Mouse (Mus musculus): ENCODE measurements around the gene Txndc2. TPM values are rescaled to one million over a fixed set of nuclear protein-coding genes. Genes with fewer than 3 reads are reported as not detected.

Txndc2 gene
- 0.10 TPM in 1 of 2 replicates, not detected in the other for polyA plus RNA-seq (2014; fragmentation: Nextera tagmentation; extraction: Ambion mirVana)

GRCm38 (mm10) chr17:65641734-65642218 is at the start of gene Txndc2:
Gene Txndc2, minus strand, starts transcription at chr17:65642168.
- H3K27ac ChIP-seq (ENCODE audit: low read depth, low read length) = no peak within 1 kb of the TSS
- H3K4me3 ChIP-seq (ENCODE audit: low read depth, low read length) = no peak within 1 kb of the TSS
- H3K4me1 ChIP-seq (replicated peaks; ENCODE audit: control insufficient read depth, insufficient read depth, low read length) = no peaks in the 10 kb centered on the region
- H3K9me3 ChIP-seq (ENCODE audit: control insufficient read depth, low read length) = no peaks in the 10 kb centered on the region
- no peak for DNase-seq (ENCODE audit: low spot score)
- 87% methylated on average over 11 of the region's 11 CpGs for WGBS
- no peaks in the 10 kb centered on the region for H3K27me3 ChIP-seq (ENCODE audit: control insufficient read depth, insufficient read depth, low read length)
- no peak for ATAC-seq (ENCODE audit: low FRiP score)
- no peaks in the 10 kb centered on the region for H3K36me3 ChIP-seq (ENCODE audit: control insufficient read depth, insufficient read depth, low read length)
- H3K9ac ChIP-seq (ENCODE audit: low read depth, low read length) = no peak within 1 kb of the TSS
- H3K4me2 ChIP-seq (replicated peaks; ENCODE audit: low read depth, low read length) = no peak within 1 kb of the TSS

- Histone ChIP-seq H3K4me3 (ENCODE audit: low read depth, low read length) (no peak overlapping the region), H3K27ac (ENCODE audit: low read depth, low read length) (no peak overlapping the region), H3K9me3 (ENCODE audit: control insufficient read depth, low read length) (no peaks in the 10 kb centered on the region), H3K9ac (ENCODE audit: low read depth, low read length) (no peak overlapping the region), H3K36me3 (ENCODE audit: control insufficient read depth, insufficient read depth, low read length) (no peaks in the 10 kb centered on the region), H3K27me3 (ENCODE audit: control insufficient read depth, insufficient read depth, low read length) (no peaks in the 10 kb centered on the region), H3K4me2 (replicated peaks; ENCODE audit: low read depth, low read length) (no peak overlapping the region), H3K4me1 (replicated peaks; ENCODE audit: control insufficient read depth, insufficient read depth, low read length) (no peaks in the 10 kb centered on the region)
- DNase-seq (ENCODE audit: low spot score) = no peak
- 81% methylated on average over 2 of the region's 2 CpGs for WGBS
- no peak for ATAC-seq (ENCODE audit: low FRiP score)
Measured at GRCm38 (mm10) chr17:65683731-65684130, 41.8 kb upstream of the Txndc2 start.

GRCm38 (mm10) chr17:65683316-65683715 is 41.3 kb upstream of the Txndc2 start:
- no peaks in the 10 kb centered on the region for H3K36me3 ChIP-seq (ENCODE audit: control insufficient read depth, insufficient read depth, low read length)
- H3K27me3 ChIP-seq (ENCODE audit: control insufficient read depth, insufficient read depth, low read length) = no peaks in the 10 kb centered on the region
- no peak overlapping the region for H3K9ac ChIP-seq (ENCODE audit: low read depth, low read length)
- no peak overlapping the region for H3K4me2 ChIP-seq (replicated peaks; ENCODE audit: low read depth, low read length)
- H3K4me3 ChIP-seq (ENCODE audit: low read depth, low read length) = no peak overlapping the region
- DNase-seq (ENCODE audit: low spot score) = no peak
- H3K9me3 ChIP-seq (ENCODE audit: control insufficient read depth, low read length) = no peaks in the 10 kb centered on the region
- no peak for ATAC-seq (ENCODE audit: low FRiP score)
- 86% methylated on average over 3 of the region's 3 CpGs for WGBS
- no peaks in the 10 kb centered on the region for H3K4me1 ChIP-seq (replicated peaks; ENCODE audit: control insufficient read depth, insufficient read depth, low read length)
- H3K27ac ChIP-seq (ENCODE audit: low read depth, low read length) = no peak overlapping the region

- Histone ChIP-seq H3K9ac (ENCODE audit: low read depth, low read length) (no peak overlapping the region), H3K27ac (ENCODE audit: low read depth, low read length) (no peak overlapping the region), H3K4me2 (replicated peaks; ENCODE audit: low read depth, low read length) (no peak overlapping the region), H3K4me3 (ENCODE audit: low read depth, low read length) (no peak overlapping the region), H3K36me3 (ENCODE audit: control insufficient read depth, insufficient read depth, low read length) (no peaks in the 10 kb centered on the region), H3K27me3 (ENCODE audit: control insufficient read depth, insufficient read depth, low read length) (no peaks in the 10 kb centered on the region), H3K4me1 (replicated peaks; ENCODE audit: control insufficient read depth, insufficient read depth, low read length) (no peaks in the 10 kb centered on the region), H3K9me3 (ENCODE audit: control insufficient read depth, low read length) (no peaks in the 10 kb centered on the region)
- no peak for DNase-seq (ENCODE audit: low spot score)
- WGBS = 84% methylated on average over 5 of the region's 5 CpGs
- ATAC-seq (ENCODE audit: low FRiP score) = no peak
Measured at GRCm38 (mm10) chr17:65682071-65682680, 40.2 kb upstream of the Txndc2 start.

- DNase-seq (ENCODE audit: low spot score) = no peak
- Histone ChIP-seq H3K27ac (ENCODE audit: low read depth, low read length) (no peak overlapping the region), H3K27me3 (ENCODE audit: control insufficient read depth, insufficient read depth, low read length) (no peaks in the 10 kb centered on the region), H3K9ac (ENCODE audit: low read depth, low read length) (no peak overlapping the region), H3K4me3 (ENCODE audit: low read depth, low read length) (no peak overlapping the region), H3K4me1 (replicated peaks; ENCODE audit: control insufficient read depth, insufficient read depth, low read length) (no peaks in the 10 kb centered on the region), H3K9me3 (ENCODE audit: control insufficient read depth, low read length) (no peaks in the 10 kb centered on the region), H3K36me3 (ENCODE audit: control insufficient read depth, insufficient read depth, low read length) (no peaks in the 10 kb centered on the region), H3K4me2 (replicated peaks; ENCODE audit: low read depth, low read length) (no peak overlapping the region)
- 85% methylated on average over 6 of the region's 6 CpGs for WGBS
- no peak for ATAC-seq (ENCODE audit: low FRiP score)
Measured at GRCm38 (mm10) chr17:65681516-65681915, 39.5 kb upstream of the Txndc2 start.

GRCm38 (mm10) chr17:65680801-65681412 is 38.9 kb upstream of the Txndc2 start:
- ATAC-seq (ENCODE audit: low FRiP score) (no peak), DNase-seq (ENCODE audit: low spot score) (no peak)
- no peaks in the 10 kb centered on the region for H3K9me3 ChIP-seq (ENCODE audit: control insufficient read depth, low read length)
- no peak overlapping the region for H3K4me2 ChIP-seq (replicated peaks; ENCODE audit: low read depth, low read length)
- WGBS = 98% methylated on average over 2 of the region's 2 CpGs
- H3K4me3 ChIP-seq (ENCODE audit: low read depth, low read length) = no peak overlapping the region
- no peaks in the 10 kb centered on the region for H3K4me1 ChIP-seq (replicated peaks; ENCODE audit: control insufficient read depth, insufficient read depth, low read length)
- no peak overlapping the region for H3K9ac ChIP-seq (ENCODE audit: low read depth, low read length)
- no peak overlapping the region for H3K27ac ChIP-seq (ENCODE audit: low read depth, low read length)
- no peaks in the 10 kb centered on the region for H3K36me3 ChIP-seq (ENCODE audit: control insufficient read depth, insufficient read depth, low read length)
- H3K27me3 ChIP-seq (ENCODE audit: control insufficient read depth, insufficient read depth, low read length) = no peaks in the 10 kb centered on the region

GRCm38 (mm10) chr17:65679806-65680446 is 38.0 kb upstream of the Txndc2 start:
- Histone ChIP-seq H3K4me2 (replicated peaks; ENCODE audit: low read depth, low read length) (no peak overlapping the region), H3K4me3 (ENCODE audit: low read depth, low read length) (no peak overlapping the region), H3K9me3 (ENCODE audit: control insufficient read depth, low read length) (no peaks in the 10 kb centered on the region), H3K27ac (ENCODE audit: low read depth, low read length) (no peak overlapping the region), H3K36me3 (ENCODE audit: control insufficient read depth, insufficient read depth, low read length) (no peaks in the 10 kb centered on the region), H3K4me1 (replicated peaks; ENCODE audit: control insufficient read depth, insufficient read depth, low read length) (no peaks in the 10 kb centered on the region), H3K9ac (ENCODE audit: low read depth, low read length) (no peak overlapping the region), H3K27me3 (ENCODE audit: control insufficient read depth, insufficient read depth, low read length) (no peaks in the 10 kb centered on the region)
- ATAC-seq (ENCODE audit: low FRiP score) (no peak), DNase-seq (ENCODE audit: low spot score) (no peak)
- 81% methylated on average over 14 of the region's 14 CpGs for WGBS

GRCm38 (mm10) chr17:65677742-65678141 is 35.8 kb upstream of the Txndc2 start:
- Histone ChIP-seq H3K27ac (ENCODE audit: low read depth, low read length) (no peak overlapping the region), H3K4me3 (ENCODE audit: low read depth, low read length) (no peak overlapping the region), H3K36me3 (ENCODE audit: control insufficient read depth, insufficient read depth, low read length) (no peaks in the 10 kb centered on the region), H3K4me1 (replicated peaks; ENCODE audit: control insufficient read depth, insufficient read depth, low read length) (no peaks in the 10 kb centered on the region), H3K9ac (ENCODE audit: low read depth, low read length) (no peak overlapping the region), H3K9me3 (ENCODE audit: control insufficient read depth, low read length) (no peaks in the 10 kb centered on the region), H3K4me2 (replicated peaks; ENCODE audit: low read depth, low read length) (no peak overlapping the region), H3K27me3 (ENCODE audit: control insufficient read depth, insufficient read depth, low read length) (no peaks in the 10 kb centered on the region)
- DNase-seq (ENCODE audit: low spot score) = no peak
- 97% methylated on average over 1 of the region's 1 CpGs for WGBS
- ATAC-seq (ENCODE audit: low FRiP score) = no peak

GRCm38 (mm10) chr17:65676536-65676935 is 34.6 kb upstream of the Txndc2 start:
- Histone ChIP-seq H3K4me1 (replicated peaks; ENCODE audit: control insufficient read depth, insufficient read depth, low read length) (no peaks in the 10 kb centered on the region), H3K9ac (ENCODE audit: low read depth, low read length) (no peak overlapping the region), H3K9me3 (ENCODE audit: control insufficient read depth, low read length) (no peaks in the 10 kb centered on the region), H3K36me3 (ENCODE audit: control insufficient read depth, insufficient read depth, low read length) (no peaks in the 10 kb centered on the region), H3K4me3 (ENCODE audit: low read depth, low read length) (no peak overlapping the region), H3K27ac (ENCODE audit: low read depth, low read length) (no peak overlapping the region), H3K27me3 (ENCODE audit: control insufficient read depth, insufficient read depth, low read length) (no peaks in the 10 kb centered on the region), H3K4me2 (replicated peaks; ENCODE audit: low read depth, low read length) (no peak overlapping the region)
- DNase-seq (ENCODE audit: low spot score) (no peak), ATAC-seq (ENCODE audit: low FRiP score) (no peak)
- 93% methylated on average over 8 of the region's 8 CpGs for WGBS

All from hindbrain, embryonic 11.5 days (tissue).